Comparison of ENCODE assay signal across 35 mouse cellular contexts in the genomic region with DNA sequence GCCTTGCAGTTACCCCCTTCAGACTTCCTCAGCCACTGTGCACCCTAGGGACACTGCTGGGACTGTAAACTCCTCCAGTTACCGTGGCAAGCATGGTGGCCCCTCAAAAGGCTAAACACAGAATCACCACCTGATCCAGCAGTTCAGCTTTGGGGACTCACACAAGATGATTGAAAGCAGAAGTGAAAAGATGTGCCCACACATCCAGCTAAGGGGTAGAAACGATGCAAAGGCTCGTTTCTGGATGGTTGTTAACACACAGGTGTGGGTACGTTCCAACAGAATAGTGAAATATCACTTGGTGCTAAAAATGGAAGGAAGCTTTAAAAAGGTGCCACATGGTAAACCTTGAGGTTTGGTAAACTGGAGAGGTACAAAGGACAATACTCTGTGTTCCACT. TPM values are rescaled to one million over a fixed set of nuclear protein-coding genes. Genes with fewer than 3 reads are reported as not detected.
"Had no signal": no experiment of that assay in that cellular context is flagged by ENCODE, and none has a peak within 500 bp of the region (broad histone marks: within the 10 kb centered on the region; RNA-seq: fewer than 3 reads in every experiment).

No protein-coding gene starts in this region.

- H3K36me3 ChIP-seq: heart, embryonic 10.5 days; heart, embryonic 12.5 days; heart, embryonic 13.5 days; heart, embryonic 15.5 days; hindbrain, embryonic 10.5 days; hindbrain, embryonic 12.5 days; hindbrain, embryonic 13.5 days; hindbrain, embryonic 15.5 days; intestine, embryonic 15.5 days; kidney, embryonic 15.5 days had no signal

- ATAC-seq: inflammation-experienced regulatory T-cells, adult 6 months; intestine, embryonic 15.5 days; intestine, embryonic 16.5 days; intestine, postnatal 0 days had no signal

- DNase-seq: heart, postnatal 10 days; heart, postnatal 14 days; heart, postnatal 36 days; heart, postnatal 4 days; kidney, adult 11 months; kidney, adult 2 months; kidney, adult 8-10 months; kidney, adult 9 months; kidney, postnatal 10 days; kidney, postnatal 14 days; kidney, postnatal 25 days; kidney, postnatal 36 days; kidney, postnatal 4 days had no signal

- H3K4me3 ChIP-seq: heart, embryonic 10.5 days; heart, embryonic 12.5 days; heart, embryonic 13.5 days; heart, embryonic 15.5 days; hindbrain, embryonic 10.5 days; hindbrain, embryonic 12.5 days; hindbrain, embryonic 13.5 days; hindbrain, embryonic 15.5 days; intestine, embryonic 15.5 days; kidney, embryonic 15.5 days; layer of hippocampus, adult 2 months; left cerebral cortex, adult 2 months had no signal

- H3K27me3 ChIP-seq: hindbrain, embryonic 15.5 days had no signal

- H3K27ac ChIP-seq: heart, embryonic 10.5 days; heart, embryonic 13.5 days; heart, embryonic 15.5 days; hindbrain, embryonic 10.5 days; hindbrain, embryonic 12.5 days; hindbrain, embryonic 13.5 days; hindbrain, embryonic 14.5 days; hindbrain, embryonic 15.5 days; hindbrain, postnatal 0 days; intestine, embryonic 15.5 days; kidney, embryonic 15.5 days; kidney, postnatal 0 days; layer of hippocampus, adult 2 months; left cerebral cortex, adult 2 months had no signal

- H3K9me3 ChIP-seq: heart, embryonic 10.5 days; heart, embryonic 12.5 days; heart, embryonic 13.5 days; heart, embryonic 15.5 days; hindbrain, embryonic 10.5 days; hindbrain, embryonic 12.5 days; hindbrain, embryonic 13.5 days; hindbrain, embryonic 15.5 days; intestine, embryonic 15.5 days; kidney, embryonic 15.5 days had no signal

- H3K4me2 ChIP-seq: heart, embryonic 11.5 days; heart, embryonic 12.5 days; heart, embryonic 13.5 days; heart, embryonic 15.5 days; hindbrain, embryonic 12.5 days; hindbrain, embryonic 13.5 days; hindbrain, embryonic 14.5 days; hindbrain, embryonic 15.5 days; intestine, embryonic 15.5 days; kidney, embryonic 15.5 days had no signal

- H3K4me1 ChIP-seq: heart, embryonic 10.5 days; heart, embryonic 12.5 days; heart, embryonic 13.5 days; heart, embryonic 15.5 days; hindbrain, embryonic 10.5 days; hindbrain, embryonic 12.5 days; hindbrain, embryonic 13.5 days; hindbrain, embryonic 15.5 days; intestine, embryonic 15.5 days; kidney, embryonic 15.5 days had no signal

- H3K9ac ChIP-seq: heart, embryonic 12.5 days; heart, embryonic 13.5 days; heart, embryonic 15.5 days; hindbrain, embryonic 12.5 days; hindbrain, embryonic 13.5 days; hindbrain, embryonic 14.5 days; hindbrain, embryonic 15.5 days; intestine, embryonic 15.5 days; kidney, embryonic 15.5 days had no signal

RNA-seq across cellular contexts. Expression of a gene that starts 32.6 kb away (rescaled TPM):
- total RNA-seq: heart, postnatal 4 days; hematopoietic stem cell, adult 5-6 weeks had no signal
- polyA plus RNA-seq: heart, embryonic 12.5 days; heart, postnatal 0 days; inflammation-experienced regulatory T-cells, adult 6 months; kidney, adult 2 months; kidney, embryonic 14.5 days; kidney, postnatal 0 days had no signal
